ENCODE assay signal across 29 mouse cellular contexts in the genomic region with DNA sequence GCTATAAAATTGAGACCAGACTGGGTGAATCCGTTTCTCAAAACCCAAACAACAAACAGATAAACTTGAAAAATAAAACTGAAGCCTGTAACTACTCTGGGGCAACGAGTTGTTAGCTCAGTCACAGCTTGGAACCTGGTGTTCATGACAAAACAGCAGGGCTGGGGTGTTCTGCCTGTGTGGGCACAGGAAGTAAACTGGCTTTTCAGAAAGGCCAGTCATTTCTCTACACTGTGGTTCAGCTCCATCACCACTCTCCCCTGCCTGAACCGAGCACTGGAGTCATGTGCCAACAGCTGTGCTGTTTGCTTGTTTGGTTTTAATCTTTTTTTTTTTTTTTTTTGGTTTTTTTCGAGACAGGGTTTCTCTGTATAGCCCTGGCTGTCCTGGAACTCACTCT. TPM values are rescaled to one million over a fixed set of nuclear protein-coding genes. Genes with fewer than 3 reads are reported as not detected.
DNase-seq lines count a peak whose midpoint lies in the region; ATAC-seq and TF ChIP-seq lines count a peak whose summit lies in the region.
"Had no signal": no experiment of that assay in that cellular context is flagged by ENCODE, and none has a peak within 500 bp of the region (broad histone marks: within the 10 kb centered on the region; RNA-seq: fewer than 3 reads in every experiment).

No protein-coding gene starts in this region.

- no peak overlapping the region for H3K9ac ChIP-seq in liver, postnatal 0 days (replicated peaks)
- H3K9ac ChIP-seq in liver, embryonic 11.5 days (ENCODE audit: low read depth, low read length) = no peak overlapping the region
- H3K9ac ChIP-seq: embryonic facial prominence, embryonic 13.5 days; forebrain, embryonic 12.5 days; hindbrain, embryonic 14.5 days; intestine, embryonic 15.5 days; liver, embryonic 14.5 days; lung, embryonic 15.5 days had no signal

- no peak for TF ChIP-seq CTCF in liver, postnatal 0 days (IDR thresholded peaks at IDR 0.05; ENCODE audit: low read depth)

- H3K9me3 ChIP-seq in liver, postnatal 0 days (ENCODE audit: low read length) = no peaks in the 10 kb centered on the region
- no peaks in the 10 kb centered on the region for H3K9me3 ChIP-seq in liver, embryonic 11.5 days (ENCODE audit: control insufficient read depth, low read length)
- H3K9me3 ChIP-seq: embryonic facial prominence, embryonic 13.5 days; forebrain, embryonic 12.5 days; G1E; heart, embryonic 15.5 days; intestine, embryonic 15.5 days; lung, embryonic 15.5 days; midbrain, embryonic 10.5 days had no signal

- no peak for DNase-seq in liver, postnatal 0 days
- no peak for DNase-seq in liver, embryonic 11.5 days (ENCODE audit: low spot score)
- peak; percentile 91 for DNase-seq in induced T-regulatory cell, adult 2 months (ENCODE audit: low read depth)
- no peak for DNase-seq in gastrocnemius, adult 8-10 months (ENCODE audit: low spot score in 2 of 2)
- DNase-seq: adrenal gland, postnatal 14 days; cerebellum, adult 8-10 months; cerebellum, postnatal 36 days; embryo, embryonic 11 days; gastrocnemius, postnatal 14 days; heart, adult 18-20 months; heart, postnatal 36 days; kidney, postnatal 25 days; lung, postnatal 4 days; right cerebral cortex, adult 18-20 months; right cerebral cortex, postnatal 4 days had no signal

- 65% methylated on average over 3 of the region's 4 CpGs for WGBS in liver, postnatal 0 days (ENCODE audit: insufficient replicate concordance)
- WGBS in liver, embryonic 11.5 days = 70% methylated on average over 4 of the region's 4 CpGs

- H3K4me2 ChIP-seq in liver, postnatal 0 days (ENCODE audit: low read depth, low read length) = no peak overlapping the region
- no peak overlapping the region for H3K4me2 ChIP-seq in liver, embryonic 11.5 days
- H3K4me2 ChIP-seq: embryonic facial prominence, embryonic 13.5 days; forebrain, embryonic 12.5 days; heart, embryonic 15.5 days; hindbrain, embryonic 14.5 days; intestine, embryonic 15.5 days; lung, embryonic 15.5 days had no signal

- no peaks in the 10 kb centered on the region for H3K27me3 ChIP-seq in liver, postnatal 0 days (ENCODE audit: insufficient read depth, low read length)
- no peaks in the 10 kb centered on the region for H3K27me3 ChIP-seq in liver, embryonic 11.5 days (replicated peaks; ENCODE audit: control insufficient read depth, insufficient read depth, low read length)
- H3K27me3 ChIP-seq: embryonic facial prominence, embryonic 13.5 days; forebrain, embryonic 12.5 days; heart, embryonic 15.5 days; intestine, embryonic 15.5 days; lung, embryonic 15.5 days; Patski had no signal

- no peak for ATAC-seq in liver, postnatal 0 days
- ATAC-seq in liver, embryonic 11.5 days (replicated peaks; ENCODE audit: low FRiP score) = no peak
- ATAC-seq in CD4-positive, CD25-positive, alpha-beta regulatory T cell, adult 4 months = peak; percentile 93
- ATAC-seq in neutrophil, adult 5-6 weeks (ENCODE audit: extremely low read depth, insufficient number of reproducible peaks, low FRiP score, poor library complexity, severe bottlenecking) = peak; percentile 63; the same call in 1 of the 2 replicates
- ATAC-seq in megakaryocyte progenitor cell, adult 5-6 weeks (replicated peaks; ENCODE audit: poor library complexity) = no peak
- ATAC-seq: intestine, embryonic 15.5 days; Patski had no signal

- TF ChIP-seq EP300 in liver, postnatal 0 days (IDR thresholded peaks at IDR 0.05; ENCODE audit: low read depth) = no peak

- peak overlapping the region; percentile 5; the same call in 1 of the 2 replicates for H3K27ac ChIP-seq in liver, postnatal 0 days (ENCODE audit: low read depth)
- H3K27ac ChIP-seq in liver, embryonic 11.5 days (ENCODE audit: low read depth, low read length) = no peak overlapping the region
- H3K27ac ChIP-seq: embryonic facial prominence, embryonic 13.5 days; forebrain, embryonic 12.5 days; heart, embryonic 15.5 days; hindbrain, embryonic 14.5 days; intestine, embryonic 15.5 days; liver, embryonic 14.5 days; lung, embryonic 15.5 days; midbrain, embryonic 10.5 days had no signal

- peaks cover 5% of the 10 kb centered on the region; the same call in 1 of the 2 replicates for H3K4me1 ChIP-seq in liver, postnatal 0 days (ENCODE audit: insufficient read depth)
- H3K4me1 ChIP-seq in liver, embryonic 11.5 days (replicated peaks; ENCODE audit: control insufficient read depth, insufficient read depth, low read length) = no peaks in the 10 kb centered on the region
- H3K4me1 ChIP-seq: embryonic facial prominence, embryonic 13.5 days; forebrain, embryonic 12.5 days; heart, embryonic 15.5 days; intestine, embryonic 15.5 days; lung, embryonic 15.5 days; midbrain, embryonic 10.5 days had no signal

- H3K36me3 ChIP-seq in liver, postnatal 0 days (replicated peaks; ENCODE audit: insufficient read depth, low read length) = peaks cover 28% of the 10 kb centered on the region
- H3K36me3 ChIP-seq in liver, embryonic 11.5 days (ENCODE audit: control insufficient read depth, insufficient read depth, low read length) = peaks cover 20% of the 10 kb centered on the region; the same call in 1 of the 2 replicates

- no peak overlapping the region for H3K4me3 ChIP-seq in liver, postnatal 0 days (ENCODE audit: low read depth, low read length)
- no peak overlapping the region for H3K4me3 ChIP-seq in liver, embryonic 11.5 days (ENCODE audit: low read depth, low read length)
- H3K4me3 ChIP-seq: embryonic facial prominence, embryonic 13.5 days; erythroblast, embryonic 14.5 days; forebrain, embryonic 12.5 days; heart, embryonic 15.5 days; intestine, embryonic 15.5 days; lung, embryonic 15.5 days; midbrain, embryonic 10.5 days had no signal

RNA-seq across cellular contexts. Expression of a gene that starts 24.9 kb away (rescaled TPM):
- 5.6 and 7.4 TPM in 2 replicates for polyA plus RNA-seq in liver, postnatal 0 days (2015; fragmentation: Nextera tagmentation; extraction: Ambion mirVana)
- 5.3 and 5.5 TPM in 2 replicates for polyA plus RNA-seq in liver, embryonic 11.5 days (2014; fragmentation: Nextera tagmentation; extraction: Ambion mirVana)
- polyA plus RNA-seq in CD4-positive, CD25-positive, alpha-beta regulatory T cell, adult 4 months (2017; shearing (Covaris generic)) = 10 to 100 TPM; 17.1 to 31.0 TPM
- total RNA-seq in neutrophil, adult 5-6 weeks (2017) = 428 and 461 TPM in 2 replicates
- total RNA-seq in megakaryocyte progenitor cell, adult 5-6 weeks (2015) = 10.8 and 21.8 TPM in 2 replicates
- total RNA-seq in megakaryocyte progenitor cell, adult 5-6 weeks (2017) = 2.0 and 6.6 TPM in 2 replicates
- total RNA-seq in gastrocnemius, adult 8-10 months (2022) = 10 to 100 TPM in 3 of 4 experiments, 1 to 10 TPM in 1; 6.8 to 14.3 (median 11.5) TPM

RNA-seq across cellular contexts. Expression of a gene that starts 38.7 kb away (rescaled TPM):
- polyA plus RNA-seq in liver, postnatal 0 days (2015; fragmentation: Nextera tagmentation; extraction: Ambion mirVana) = 6.3 and 6.4 TPM in 2 replicates
- polyA plus RNA-seq in liver, embryonic 11.5 days (2014; fragmentation: Nextera tagmentation; extraction: Ambion mirVana) = 20.8 TPM in 2 replicates
- 10 to 100 TPM in 1 of 2 experiments, 1 to 10 TPM in 1; 7.1 to 12.4 TPM for polyA plus RNA-seq in CD4-positive, CD25-positive, alpha-beta regulatory T cell, adult 4 months (2017; shearing (Covaris generic))
- total RNA-seq in neutrophil, adult 5-6 weeks (2017) = 5.0 and 9.7 TPM in 2 replicates
- total RNA-seq in megakaryocyte progenitor cell, adult 5-6 weeks (2015) = 58.7 and 76.6 TPM in 2 replicates
- total RNA-seq in megakaryocyte progenitor cell, adult 5-6 weeks (2017) = 68.3 and 86.8 TPM in 2 replicates
- total RNA-seq in gastrocnemius, adult 8-10 months (2022) = 1 to 10 TPM; 1.7 to 3.2 (median 2.8) TPM

Comparison
In these comparisons a context has a peak if more than half of its experiments do, and no peak if none do; other contexts are left out.
1. ATAC-seq: peak in CD4-positive, CD25-positive, alpha-beta regulatory T cell, adult 4 months (single experiment) and neutrophil, adult 5-6 weeks (single experiment); none in liver, postnatal 0 days (single experiment), liver, embryonic 11.5 days (single experiment) and megakaryocyte progenitor cell, adult 5-6 weeks (single experiment).
2. RNA of a gene that starts 24.9 kb away (total RNA-seq): 428 to 461 TPM in neutrophil, adult 5-6 weeks; 6.8 to 14.3 TPM in gastrocnemius, adult 8-10 months and 2.0 to 21.8 TPM in megakaryocyte progenitor cell, adult 5-6 weeks; every median in the first group is over 10 times any median in the second.